Mouse (Mus musculus): ENCODE data around the gene Ttll3. TPM values are rescaled to one million over a fixed set of nuclear protein-coding genes. Genes with fewer than 3 reads are reported as not detected.

The Ttll3 gene
- total and polyA plus RNA-seq, 3 experiments, result 5.7 to 11.2 TPM; not detected in 1

GRCm38 (mm10) chr6:113384351-113384927 is 4.6 kb upstream of the Ttll3 start:
- peaks cover 0 to under 1% of the 10 kb centered on the region in 2 experiments; a peak in 1 of 4 replicates for H3K4me1 ChIP-seq (ENCODE audit: control insufficient read depth in 1 of 2, insufficient read depth in 2 of 2, low read length in 2 of 2)
- no peak overlapping the region for H3K27ac ChIP-seq (ENCODE audit: control insufficient read depth, low read depth, low read length)
- no peak for DNase-seq (ENCODE audit: low read depth, low spot score)

GRCm38 (mm10) chr6:113385160-113385714 is 3.8 kb upstream of the Ttll3 start:
- Histone ChIP-seq H3K79me2 (ENCODE audit: control insufficient read depth, insufficient read depth, low read length, poor library complexity) (peaks cover 8% of the 10 kb centered on the region), H3K9me3 (replicated peaks; ENCODE audit: insufficient read depth, low read length) (no peaks in the 10 kb centered on the region), H3K27ac (ENCODE audit: control insufficient read depth, low read depth, low read length) (no peak overlapping the region), H3K4me3 (ENCODE audit: control insufficient read depth in 1 of 2, insufficient read depth in 1 of 2, low read depth in 2 of 2, low read length in 2 of 2) (no peak overlapping the region), H3K9ac (ENCODE audit: control insufficient read depth, low read depth, low read length, poor library complexity, severe bottlenecking) (no peak overlapping the region), H3K4me1 (ENCODE audit: control insufficient read depth in 1 of 2, insufficient read depth in 2 of 2, low read length in 2 of 2) (no peaks in the 10 kb centered on the region), H3K36me3 (ENCODE audit: control insufficient read depth in 1 of 2, insufficient read depth in 2 of 2, low read length in 2 of 2) (peaks cover 4 to 53% of the 10 kb centered on the region in 2 experiments), H3K27me3 (ENCODE audit: control insufficient read depth in 1 of 2, insufficient read depth in 2 of 2, low read length in 2 of 2) (no peaks in the 10 kb centered on the region)
- no peak for DNase-seq (ENCODE audit: low read depth, low spot score)
- TF ChIP-seq EP300 (IDR thresholded peaks at IDR 0.05; ENCODE audit: low read depth in 1 of 2, low read length in 2 of 2) (no peak), E2F4 (IDR thresholded peaks at IDR 0.05; ENCODE audit: borderline replicate concordance, low read depth, low read length) (no peak), NRF1 (IDR thresholded peaks at IDR 0.05; ENCODE audit: insufficient read depth, low read depth, low read length, poor library complexity, severe bottlenecking) (no peak), POLR2AphosphoS2 (IDR thresholded peaks at IDR 0.05; ENCODE audit: low read length) (no peak), POLR2A (IDR thresholded peaks at IDR 0.05; ENCODE audit: control insufficient read depth in 1 of 2, insufficient read depth in 1 of 2, low read depth in 1 of 2, low read length in 2 of 2, poor library complexity in 1 of 2) (no peak), MAZ (IDR thresholded peaks at IDR 0.05; ENCODE audit: low read depth, low read length) (no peak), MEF2A (IDR thresholded peaks at IDR 0.05; ENCODE audit: extremely low read depth, insufficient replicate concordance, low read depth, low read length, poor library complexity, severe bottlenecking) (no peak), GABPA (IDR thresholded peaks at IDR 0.05; ENCODE audit: low read depth, low read length) (no peak), ZC3H11A (IDR thresholded peaks at IDR 0.05; ENCODE audit: low read depth, low read length) (no peak), CTCF (IDR thresholded peaks at IDR 0.05 in 2 of 3, conservative IDR thresholded peaks at IDR 0.05 in 1 of 3; ENCODE audit: control insufficient read depth in 1 of 3, insufficient read depth in 1 of 3, low read depth in 2 of 3, low read length in 3 of 3, poor library complexity in 1 of 3, severe bottlenecking in 1 of 3) (no peak), POLR2AphosphoS5 (IDR thresholded peaks at IDR 0.05; ENCODE audit: borderline replicate concordance, low read depth, low read length) (no peak), RCOR1 (IDR thresholded peaks at IDR 0.05; ENCODE audit: low read depth, low read length) (no peak), USF1 (IDR thresholded peaks at IDR 0.05; ENCODE audit: low read depth, low read length) (no peak), BHLHE40 (IDR thresholded peaks at IDR 0.05; ENCODE audit: borderline replicate concordance, low read depth, low read length) (no peak), ZNF384 (IDR thresholded peaks at IDR 0.05; ENCODE audit: low read depth, low read length) (no peak), HCFC1 (IDR thresholded peaks at IDR 0.05; ENCODE audit: low read depth, low read length) (no peak)

More at GRCm38 (mm10) chr6:113384351-113384927, 4.6 kb upstream of the Ttll3 start:
- H3K4me3 ChIP-seq (ENCODE audit: control insufficient read depth in 1 of 2, insufficient read depth in 1 of 2, low read depth in 2 of 2, low read length in 2 of 2), result no peak overlapping the region
- no peaks in the 10 kb centered on the region for H3K9me3 ChIP-seq (replicated peaks; ENCODE audit: insufficient read depth, low read length)
- H3K9ac ChIP-seq (ENCODE audit: control insufficient read depth, low read depth, low read length, poor library complexity, severe bottlenecking), result no peak overlapping the region
- H3K36me3 ChIP-seq (ENCODE audit: control insufficient read depth in 1 of 2, insufficient read depth in 2 of 2, low read length in 2 of 2), result peaks cover 11 to 48% of the 10 kb centered on the region in 2 experiments
- no peaks in the 10 kb centered on the region for H3K27me3 ChIP-seq (ENCODE audit: control insufficient read depth in 1 of 2, insufficient read depth in 2 of 2, low read length in 2 of 2)
- TF ChIP-seq POLR2A (IDR thresholded peaks at IDR 0.05; ENCODE audit: control insufficient read depth in 1 of 2, insufficient read depth in 1 of 2, low read depth in 1 of 2, low read length in 2 of 2, poor library complexity in 1 of 2) (0 out of 4 replicates have a peak, but pooled peaks of 1 of the 2 experiments have one; percentile 26), CHD1 (IDR thresholded peaks at IDR 0.05; ENCODE audit: low read depth, low read length) (no peak)
- peaks cover 16% of the 10 kb centered on the region for H3K79me2 ChIP-seq (ENCODE audit: control insufficient read depth, insufficient read depth, low read length, poor library complexity)
